Mouse (Mus musculus): ENCODE results near the gene S100a6. TPM values are rescaled to one million over a fixed set of nuclear protein-coding genes. Genes with fewer than 3 reads are reported as not detected.

The S100a6 gene
- polyA plus RNA-seq, 1 experiment from 2014 or later = 5.7 TPM

GRCm38 (mm10) chr3:90638511-90639275, 26.0 kb downstream of the S100a6 start:
- Histone ChIP-seq H3K27me3 (replicated peaks) (no peaks in the 10 kb centered on the region), H3K36me3 (no peaks in the 10 kb centered on the region), H3K9me3 (replicated peaks) (no peaks in the 10 kb centered on the region), H3K4me3 (no peak overlapping the region), H3K4me2 (no peak overlapping the region), H3K27ac (no peak overlapping the region), H3K4me1 (no peaks in the 10 kb centered on the region), H3K9ac (no peak overlapping the region)
- 50% methylated on average over 1 of the region's 1 CpGs for WGBS (ENCODE audit: insufficient replicate concordance)
- ATAC-seq = no peak

GRCm38 (mm10) chr3:90639511-90640154, 27.0 kb downstream of the S100a6 start:
- Histone ChIP-seq H3K36me3 (no peaks in the 10 kb centered on the region), H3K4me1 (no peaks in the 10 kb centered on the region), H3K9ac (no peak overlapping the region), H3K4me2 (no peak overlapping the region), H3K27ac (no peak overlapping the region), H3K27me3 (replicated peaks) (no peaks in the 10 kb centered on the region), H3K4me3 (no peak overlapping the region), H3K9me3 (replicated peaks) (no peaks in the 10 kb centered on the region)
- ATAC-seq = no peak
- WGBS (ENCODE audit: insufficient replicate concordance) = 32% methylated on average over 7 of the region's 7 CpGs

GRCm38 (mm10) chr3:90640981-90641380, 28.3 kb downstream of the S100a6 start:
- no peaks in the 10 kb centered on the region for H3K9me3 ChIP-seq (replicated peaks)
- no peak overlapping the region for H3K4me2 ChIP-seq
- H3K4me1 ChIP-seq = no peaks in the 10 kb centered on the region
- 54% methylated on average over 7 of the region's 7 CpGs for WGBS (ENCODE audit: insufficient replicate concordance)
- H3K27ac ChIP-seq = no peak overlapping the region
- H3K4me3 ChIP-seq = no peak overlapping the region
- no peaks in the 10 kb centered on the region for H3K36me3 ChIP-seq
- ATAC-seq = no peak
- no peak overlapping the region for H3K9ac ChIP-seq
- H3K27me3 ChIP-seq (replicated peaks) = no peaks in the 10 kb centered on the region

GRCm38 (mm10) chr3:90644220-90644619, 31.5 kb downstream of the S100a6 start:
- H3K9ac ChIP-seq = no peak overlapping the region
- no peaks in the 10 kb centered on the region for H3K9me3 ChIP-seq (replicated peaks)
- ATAC-seq = no peak
- H3K27ac ChIP-seq = no peak overlapping the region
- H3K4me2 ChIP-seq = no peak overlapping the region
- no peak overlapping the region for H3K4me3 ChIP-seq
- no peaks in the 10 kb centered on the region for H3K4me1 ChIP-seq
- H3K27me3 ChIP-seq (replicated peaks) = no peaks in the 10 kb centered on the region
- no peaks in the 10 kb centered on the region for H3K36me3 ChIP-seq
- WGBS (ENCODE audit: insufficient replicate concordance) = 38% methylated on average over 3 of the region's 3 CpGs

- ATAC-seq = no peak
- Histone ChIP-seq H3K27me3 (replicated peaks) (no peaks in the 10 kb centered on the region), H3K4me3 (no peak overlapping the region), H3K9ac (no peak overlapping the region), H3K4me2 (no peak overlapping the region), H3K27ac (no peak overlapping the region), H3K4me1 (no peaks in the 10 kb centered on the region), H3K36me3 (no peaks in the 10 kb centered on the region), H3K9me3 (replicated peaks) (no peaks in the 10 kb centered on the region)
- WGBS (ENCODE audit: insufficient replicate concordance) = 51% methylated on average over 1 of the region's 1 CpGs
These were observed 34.6 kb downstream of the S100a6 start for GRCm38 (mm10) chr3:90647291-90647690.

GRCm38 (mm10) chr3:90648981-90649380, 36.3 kb downstream of the S100a6 start:
- H3K4me1 ChIP-seq = no peaks in the 10 kb centered on the region
- no peaks in the 10 kb centered on the region for H3K36me3 ChIP-seq
- no peak overlapping the region for H3K27ac ChIP-seq
- no peak overlapping the region for H3K9ac ChIP-seq
- no peak overlapping the region for H3K4me3 ChIP-seq
- no peaks in the 10 kb centered on the region for H3K9me3 ChIP-seq (replicated peaks)
- no peak for ATAC-seq
- 0 out of 2 replicates have a peak, but pooled peaks cover 5% of the 10 kb centered on the region for H3K27me3 ChIP-seq (replicated peaks)
- H3K4me2 ChIP-seq = no peak overlapping the region

- Histone ChIP-seq H3K9ac (no peak overlapping the region), H3K27me3 (replicated peaks) (0 out of 2 replicates have a peak, but pooled peaks cover 5% of the 10 kb centered on the region), H3K4me1 (no peaks in the 10 kb centered on the region), H3K4me2 (no peak overlapping the region), H3K27ac (no peak overlapping the region), H3K4me3 (no peak overlapping the region), H3K36me3 (no peaks in the 10 kb centered on the region), H3K9me3 (replicated peaks) (no peaks in the 10 kb centered on the region)
- ATAC-seq = no peak
- 72% methylated on average over 2 of the region's 2 CpGs for WGBS (ENCODE audit: insufficient replicate concordance)
These were observed 37.1 kb downstream of the S100a6 start for GRCm38 (mm10) chr3:90649832-90650231.

- 0 out of 2 replicates have a peak, but pooled peaks cover 5% of the 10 kb centered on the region for H3K27me3 ChIP-seq (replicated peaks)
- ATAC-seq = no peak
- no peaks in the 10 kb centered on the region for H3K36me3 ChIP-seq
- no peak overlapping the region for H3K27ac ChIP-seq
- 29% methylated on average over 5 of the region's 5 CpGs for WGBS (ENCODE audit: insufficient replicate concordance)
- no peak overlapping the region for H3K9ac ChIP-seq
- no peak overlapping the region for H3K4me3 ChIP-seq
- H3K4me1 ChIP-seq = no peaks in the 10 kb centered on the region
- no peak overlapping the region for H3K4me2 ChIP-seq
- H3K9me3 ChIP-seq (replicated peaks) = no peaks in the 10 kb centered on the region
These were observed 40.3 kb downstream of the S100a6 start for GRCm38 (mm10) chr3:90652878-90653508.

GRCm38 (mm10) chr3:90653717-90654116, 41.0 kb downstream of the S100a6 start, which contains the start of gene S100a7a:
Gene S100a7a (plus strand): TSS chr3:90654017.
- H3K4me2 ChIP-seq = no peak within 1 kb of the TSS
- no peak within 1 kb of the TSS for H3K4me3 ChIP-seq
- no peak within 1 kb of the TSS for H3K9ac ChIP-seq
- no peak for ATAC-seq
- H3K36me3 ChIP-seq = no peaks in the 10 kb centered on the region
- no peaks in the 10 kb centered on the region for H3K9me3 ChIP-seq (replicated peaks)
- H3K27me3 ChIP-seq (replicated peaks) = 0 out of 2 replicates have a peak, but pooled peaks cover 5% of the 10 kb centered on the region
- H3K4me1 ChIP-seq = no peaks in the 10 kb centered on the region
- H3K27ac ChIP-seq = no peak within 1 kb of the TSS

GRCm38 (mm10) chr3:90657405-90657804, 44.7 kb downstream of the S100a6 start:
- Histone ChIP-seq H3K9me3 (replicated peaks) (no peaks in the 10 kb centered on the region), H3K27ac (no peak overlapping the region), H3K36me3 (no peaks in the 10 kb centered on the region), H3K4me2 (no peak overlapping the region), H3K4me3 (no peak overlapping the region), H3K4me1 (no peaks in the 10 kb centered on the region), H3K27me3 (replicated peaks) (0 out of 2 replicates have a peak, but pooled peaks cover 5% of the 10 kb centered on the region), H3K9ac (no peak overlapping the region)
- WGBS (ENCODE audit: insufficient replicate concordance) = 53% methylated on average over 4 of the region's 4 CpGs
- no peak for ATAC-seq

GRCm38 (mm10) chr3:90659364-90660044, 46.8 kb downstream of the S100a6 start:
- ATAC-seq = no peak
- Histone ChIP-seq H3K36me3 (no peaks in the 10 kb centered on the region), H3K4me1 (no peaks in the 10 kb centered on the region), H3K27ac (no peak overlapping the region), H3K4me2 (no peak overlapping the region), H3K4me3 (no peak overlapping the region), H3K9ac (no peak overlapping the region), H3K27me3 (replicated peaks) (no peaks in the 10 kb centered on the region), H3K9me3 (replicated peaks) (no peaks in the 10 kb centered on the region)

- H3K4me3 ChIP-seq = no peak overlapping the region
- no peak overlapping the region for H3K4me2 ChIP-seq
- no peaks in the 10 kb centered on the region for H3K4me1 ChIP-seq
- no peaks in the 10 kb centered on the region for H3K9me3 ChIP-seq (replicated peaks)
- H3K27me3 ChIP-seq (replicated peaks) = no peaks in the 10 kb centered on the region
- H3K27ac ChIP-seq = no peak overlapping the region
- no peak for ATAC-seq
- H3K9ac ChIP-seq = no peak overlapping the region
- 57% methylated on average over 2 of the region's 2 CpGs for WGBS (ENCODE audit: insufficient replicate concordance)
- no peaks in the 10 kb centered on the region for H3K36me3 ChIP-seq
These were observed 51.5 kb downstream of the S100a6 start for GRCm38 (mm10) chr3:90664219-90664618.

Measured in liver, embryonic 12.5 days (tissue).